Mouse (Mus musculus): ENCODE data around the gene Ksr1.
A peak's percentile ranks its signal among the peaks of the same experiment; 100 is the strongest.

The Ksr1 gene

GRCm38 (mm10) chr11:79094727-79095126 is 51.5 kb downstream of the Ksr1 start:
- DNase-seq (ENCODE audit: low read depth in 1 of 2, low spot score in 2 of 2) = no peak

GRCm38 (mm10) chr11:79093986-79094695 is 52.1 kb downstream of the Ksr1 start:
- DNase-seq (ENCODE audit: low read depth in 1 of 2, low spot score in 2 of 2) = no peak

GRCm38 (mm10) chr11:79093386-79093906 is 52.8 kb downstream of the Ksr1 start:
- no peak for DNase-seq (ENCODE audit: low read depth in 1 of 2, low spot score in 2 of 2)

GRCm38 (mm10) chr11:79092802-79093201 is 53.4 kb downstream of the Ksr1 start:
- DNase-seq (ENCODE audit: low read depth in 1 of 2, low spot score in 2 of 2) = no peak

- no peak for DNase-seq (ENCODE audit: low read depth in 1 of 2, low spot score in 2 of 2)
Measured at GRCm38 (mm10) chr11:79092245-79092644, 54.0 kb downstream of the Ksr1 start.

GRCm38 (mm10) chr11:79089756-79090155 is 56.5 kb downstream of the Ksr1 start:
- DNase-seq (ENCODE audit: low read depth in 1 of 2, low spot score in 2 of 2) = no peak

- no peak for DNase-seq (ENCODE audit: low read depth in 1 of 2, low spot score in 2 of 2)
Measured at GRCm38 (mm10) chr11:79089027-79089426, 57.2 kb downstream of the Ksr1 start.

GRCm38 (mm10) chr11:79088325-79088724 is 57.9 kb downstream of the Ksr1 start:
- DNase-seq (ENCODE audit: low read depth in 1 of 2, low spot score in 2 of 2) = peak in 1 of 2 experiments; percentile 20

- peak; percentile 42 to 51 for DNase-seq (ENCODE audit: low read depth in 1 of 2, low spot score in 2 of 2)
Measured at GRCm38 (mm10) chr11:79087731-79088311, 58.4 kb downstream of the Ksr1 start.

- DNase-seq (ENCODE audit: low read depth in 1 of 2, low spot score in 2 of 2) = no peak
Measured at GRCm38 (mm10) chr11:79086787-79087186, 59.4 kb downstream of the Ksr1 start.

- no peak for DNase-seq (ENCODE audit: low read depth in 1 of 2, low spot score in 2 of 2)
Measured at GRCm38 (mm10) chr11:79085059-79085458, 61.1 kb downstream of the Ksr1 start.

GRCm38 (mm10) chr11:79083018-79083441 is 63.2 kb downstream of the Ksr1 start:
- no peak for DNase-seq (ENCODE audit: low read depth in 1 of 2, low spot score in 2 of 2)

- DNase-seq (ENCODE audit: low read depth in 1 of 2, low spot score in 2 of 2) = peak in 1 of 2 experiments; percentile 6
Measured at GRCm38 (mm10) chr11:79080965-79081891, 65.0 kb downstream of the Ksr1 start.

- DNase-seq (ENCODE audit: low read depth in 1 of 2, low spot score in 2 of 2) = no peak
Measured at GRCm38 (mm10) chr11:79080081-79080480, 66.1 kb downstream of the Ksr1 start.

- DNase-seq (ENCODE audit: low read depth in 1 of 2, low spot score in 2 of 2) = peak; percentile 59 to 73
Measured at GRCm38 (mm10) chr11:79076484-79076883, 69.7 kb downstream of the Ksr1 start.

- DNase-seq (ENCODE audit: low read depth in 1 of 2, low spot score in 2 of 2) = no peak
Measured at GRCm38 (mm10) chr11:79075044-79075443, 71.2 kb downstream of the Ksr1 start.

GRCm38 (mm10) chr11:79074611-79075010 is 71.6 kb downstream of the Ksr1 start:
- DNase-seq (ENCODE audit: low read depth in 1 of 2, low spot score in 2 of 2) = no peak

- no peak for DNase-seq (ENCODE audit: low read depth in 1 of 2, low spot score in 2 of 2)
Measured at GRCm38 (mm10) chr11:79073583-79073982, 72.6 kb downstream of the Ksr1 start.

GRCm38 (mm10) chr11:79072108-79072507 is 74.1 kb downstream of the Ksr1 start:
- DNase-seq (ENCODE audit: low read depth in 1 of 2, low spot score in 2 of 2) = no peak

GRCm38 (mm10) chr11:79071082-79071972 is 74.9 kb downstream of the Ksr1 start:
- DNase-seq (ENCODE audit: low read depth in 1 of 2, low spot score in 2 of 2) = no peak

All from monocyte, adult 2 months (primary cell).